Mouse (Mus musculus): Measurements from ENCODE around the gene Gast. TPM values are rescaled to one million over a fixed set of nuclear protein-coding genes. Genes with fewer than 3 reads are reported as not detected.
A peak's percentile ranks its signal among the peaks of the same experiment; 100 is the strongest.

Gast gene
- polyA plus RNA-seq, 2 experiments, result 0.36 to 0.47 TPM

DNA sequence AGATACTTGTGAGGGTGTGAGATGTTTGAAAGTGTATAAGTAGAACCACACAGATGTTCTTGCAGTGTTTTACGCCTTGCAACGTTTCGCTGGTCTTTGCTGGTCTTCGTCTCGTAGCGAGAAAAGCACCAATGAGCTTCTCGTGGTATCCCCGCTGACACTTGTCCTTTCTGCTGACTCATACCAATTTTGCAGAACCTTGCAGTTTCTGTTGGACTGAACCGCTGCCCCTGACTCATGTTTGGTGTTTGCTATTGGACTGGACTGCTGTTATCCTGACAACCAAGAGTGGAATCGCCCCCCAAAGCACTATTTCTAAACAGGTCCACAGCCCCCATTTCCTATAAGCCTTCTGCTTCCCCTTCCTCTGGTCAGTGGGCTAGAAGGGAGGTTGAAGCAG is 10.1 kb downstream of the Gast start:
- Histone ChIP-seq H3K4me1 (ENCODE audit: control insufficient read depth, insufficient read depth, low read length) (no peaks in the 10 kb centered on the region), H3K27ac (replicated peaks; ENCODE audit: low read depth, low read length) (no peak overlapping the region), H3K4me2 (replicated peaks; ENCODE audit: low read depth, low read length, severe bottlenecking) (no peak overlapping the region), H3K36me3 (ENCODE audit: control insufficient read depth, insufficient read depth, low read length) (no peaks in the 10 kb centered on the region), H3K4me3 (replicated peaks; ENCODE audit: low read length) (no peak overlapping the region), H3K9me3 (ENCODE audit: control insufficient read depth, low read length) (no peaks in the 10 kb centered on the region), H3K27me3 (ENCODE audit: control insufficient read depth, insufficient read depth, low read length) (no peaks in the 10 kb centered on the region), H3K9ac (ENCODE audit: low read depth, low read length, severe bottlenecking) (no peak overlapping the region)
- WGBS, result 90% methylated on average over 10 of the region's 10 CpGs
- ATAC-seq (ENCODE audit: low FRiP score, low read depth) (no peak), DNase-seq (ENCODE audit: low spot score) (no peak)
- TF ChIP-seq POLR2A (IDR thresholded peaks at IDR 0.05; ENCODE audit: borderline replicate concordance, extremely low read depth, insufficient read depth, insufficient read length), result no peak

DNA sequence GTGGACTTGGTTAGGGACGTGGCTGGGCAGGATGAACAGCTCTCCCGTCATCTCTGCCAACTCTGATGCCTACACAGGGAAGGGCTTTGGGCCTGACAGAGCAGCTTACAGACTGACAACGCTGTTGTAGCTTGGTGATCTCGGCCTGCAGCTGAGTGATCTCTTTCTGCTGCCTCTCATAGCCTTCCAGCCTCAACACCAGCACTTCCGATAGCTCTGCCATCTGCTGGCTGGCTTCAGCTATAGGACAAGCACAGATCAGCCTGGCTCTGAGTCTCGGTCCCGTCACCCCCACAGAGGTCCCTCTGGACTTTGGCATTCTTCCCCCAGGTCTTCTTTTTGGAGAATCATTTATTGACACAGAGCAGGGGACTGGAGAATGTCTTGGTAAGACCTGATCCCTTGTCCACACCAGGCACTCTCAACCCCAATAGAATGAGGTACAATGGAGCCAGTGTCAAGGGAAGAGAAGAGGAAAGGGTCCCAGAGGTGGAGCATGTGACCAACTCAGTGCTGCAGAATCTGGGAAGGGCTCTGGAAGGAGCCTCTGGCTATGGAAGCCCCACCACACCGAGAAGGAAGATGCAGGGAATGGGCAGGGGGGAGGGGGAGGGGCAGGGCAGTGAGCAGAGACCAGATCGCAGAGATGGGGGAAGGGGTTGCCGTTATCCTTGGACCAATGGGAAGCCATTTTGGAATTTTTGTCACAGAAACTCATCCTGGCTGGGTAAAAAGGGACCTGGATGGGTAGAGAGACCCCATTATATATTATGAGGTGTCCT is 18.1 kb downstream of the Gast start:
- no peak overlapping the region for H3K9ac ChIP-seq (ENCODE audit: low read depth, low read length, severe bottlenecking)
- ATAC-seq (ENCODE audit: low FRiP score, low read depth), result no peak
- TF ChIP-seq POLR2A (IDR thresholded peaks at IDR 0.05; ENCODE audit: borderline replicate concordance, extremely low read depth, insufficient read depth, insufficient read length), result no peak

DNA sequence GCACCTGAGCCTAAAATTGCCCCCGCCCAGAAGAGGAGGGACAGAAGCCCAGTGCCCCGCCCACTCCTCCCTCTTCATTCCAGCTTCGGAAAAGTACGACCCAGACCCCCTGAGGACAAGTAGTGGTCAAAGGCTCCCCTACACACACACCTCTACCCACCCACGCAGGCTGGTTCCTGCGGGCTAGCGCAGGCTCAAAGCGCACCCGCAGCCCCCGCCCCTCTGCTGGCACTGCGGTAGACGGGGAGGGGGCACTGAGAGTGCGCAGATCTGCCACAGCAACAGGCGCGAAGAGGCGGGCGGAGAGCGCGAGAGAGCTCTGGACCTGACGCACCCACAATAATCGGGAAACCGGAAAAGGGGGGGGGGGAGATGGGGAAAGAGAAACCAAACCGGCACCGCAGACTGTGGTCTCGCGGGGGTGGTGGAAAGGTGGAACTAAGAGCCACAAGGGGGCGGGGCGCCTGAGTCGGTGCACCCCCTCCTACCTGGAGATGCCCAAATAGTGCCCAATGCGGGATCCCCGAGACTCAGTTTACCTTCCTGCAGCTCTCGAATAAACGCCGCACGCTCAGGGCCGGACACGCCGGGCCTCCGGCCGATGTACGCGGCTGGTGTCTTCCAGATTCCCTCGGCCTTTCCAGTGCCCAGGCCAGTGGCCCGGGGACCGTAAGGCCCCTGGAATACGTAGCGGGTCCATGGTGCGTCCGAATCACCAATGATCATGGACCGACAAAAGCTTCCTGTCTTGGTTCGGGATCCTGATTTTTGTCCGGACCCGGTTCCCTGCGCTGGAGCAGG is 21.1 kb downstream of the Gast start:
- Histone ChIP-seq H3K4me2 (replicated peaks; ENCODE audit: low read depth, low read length, severe bottlenecking) (peak overlapping the region; percentile 92), H3K27me3 (ENCODE audit: control insufficient read depth, insufficient read depth, low read length) (peaks cover 47% of the 10 kb centered on the region), H3K9me3 (ENCODE audit: control insufficient read depth, low read length) (no peaks in the 10 kb centered on the region), H3K4me1 (ENCODE audit: control insufficient read depth, insufficient read depth, low read length) (peaks cover 4% of the 10 kb centered on the region; the same call in 1 of the 2 replicates), H3K36me3 (ENCODE audit: control insufficient read depth, insufficient read depth, low read length) (no peaks in the 10 kb centered on the region), H3K4me3 (replicated peaks; ENCODE audit: low read length) (peak overlapping the region; percentile 51), H3K27ac (replicated peaks; ENCODE audit: low read depth, low read length) (no peak overlapping the region), H3K9ac (ENCODE audit: low read depth, low read length, severe bottlenecking) (peak overlapping the region; percentile 47)
- no peak for TF ChIP-seq POLR2A (IDR thresholded peaks at IDR 0.05; ENCODE audit: borderline replicate concordance, extremely low read depth, insufficient read depth, insufficient read length)
- DNase-seq (ENCODE audit: low spot score), result no peak
- peak; percentile 20; the same call in 1 of the 2 replicates for ATAC-seq (ENCODE audit: low FRiP score, low read depth)
- 2% methylated on average over 52 of the region's 54 CpGs for WGBS

More for the DNA sequence above, 18.1 kb downstream of the Gast start:
- H3K4me2 ChIP-seq (replicated peaks; ENCODE audit: low read depth, low read length, severe bottlenecking), result no peak overlapping the region
- 24% methylated on average over 10 of the region's 10 CpGs for WGBS
- peaks cover 41% of the 10 kb centered on the region for H3K27me3 ChIP-seq (ENCODE audit: control insufficient read depth, insufficient read depth, low read length)
- no peaks in the 10 kb centered on the region for H3K9me3 ChIP-seq (ENCODE audit: control insufficient read depth, low read length)
- peaks cover 4% of the 10 kb centered on the region; the same call in 1 of the 2 replicates for H3K4me1 ChIP-seq (ENCODE audit: control insufficient read depth, insufficient read depth, low read length)
- H3K4me3 ChIP-seq (replicated peaks; ENCODE audit: low read length), result no peak overlapping the region
- H3K36me3 ChIP-seq (ENCODE audit: control insufficient read depth, insufficient read depth, low read length), result no peaks in the 10 kb centered on the region
- no peak for DNase-seq (ENCODE audit: low spot score)
- no peak overlapping the region for H3K27ac ChIP-seq (replicated peaks; ENCODE audit: low read depth, low read length)

DNA sequence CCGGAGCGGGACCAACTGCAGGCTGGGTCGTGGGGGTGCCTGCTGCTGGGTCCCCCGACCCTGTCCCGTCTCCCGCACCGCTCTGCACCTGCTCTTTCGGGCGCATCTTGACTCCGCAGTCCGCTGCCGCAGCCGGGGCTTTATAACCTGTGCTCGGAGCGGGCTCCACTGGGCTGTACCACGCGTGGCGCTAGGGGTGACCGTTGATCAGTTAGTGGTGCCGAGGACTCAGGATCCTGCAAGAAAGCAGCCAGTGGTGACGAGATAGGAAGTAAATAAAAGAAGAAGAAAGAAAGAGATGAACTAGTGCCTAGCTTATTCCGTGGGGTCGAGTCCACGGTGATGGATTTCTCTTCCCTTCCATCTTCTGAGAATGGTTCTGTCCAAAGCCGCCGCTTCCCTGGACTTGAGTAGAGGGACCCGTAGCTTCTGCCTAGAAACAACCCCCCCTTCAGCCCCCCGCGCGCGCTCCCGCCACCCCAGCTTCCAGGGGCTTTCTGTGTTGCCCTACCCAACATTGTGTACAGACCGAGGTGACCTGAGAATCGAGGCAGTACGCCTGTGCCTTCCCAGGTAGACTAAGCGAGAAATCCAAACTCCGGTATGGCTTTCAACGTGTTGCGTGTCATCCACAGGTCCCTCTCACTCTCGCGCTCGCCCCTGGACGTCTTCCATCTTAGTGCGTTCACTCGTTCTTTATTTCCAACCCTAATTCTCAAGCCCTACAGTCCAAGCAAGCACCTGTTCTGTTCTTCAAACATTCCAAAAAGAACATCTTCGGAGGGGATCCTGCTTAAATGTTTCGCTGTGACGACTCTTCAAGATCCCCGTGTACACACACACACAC is 22.0 kb downstream of the Gast start, which contains the start of gene Hap1:
TSS of gene Hap1 (minus strand) at position 157 of the 847 bp plus-strand sequence.
- Histone ChIP-seq H3K36me3 (ENCODE audit: control insufficient read depth, insufficient read depth, low read length) (no peaks in the 10 kb centered on the region), H3K4me2 (replicated peaks; ENCODE audit: low read depth, low read length, severe bottlenecking) (peak within 1 kb of the TSS; percentile 92), H3K4me3 (replicated peaks; ENCODE audit: low read length) (peak within 1 kb of the TSS; percentile 51), H3K9me3 (ENCODE audit: control insufficient read depth, low read length) (no peaks in the 10 kb centered on the region), H3K4me1 (ENCODE audit: control insufficient read depth, insufficient read depth, low read length) (peaks cover 4% of the 10 kb centered on the region; the same call in 1 of the 2 replicates), H3K27ac (replicated peaks; ENCODE audit: low read depth, low read length) (no peak within 1 kb of the TSS), H3K27me3 (ENCODE audit: control insufficient read depth, insufficient read depth, low read length) (peaks cover 51% of the 10 kb centered on the region), H3K9ac (ENCODE audit: low read depth, low read length, severe bottlenecking) (peak within 1 kb of the TSS; percentile 47)
- peak; percentile 69 for DNase-seq (ENCODE audit: low spot score)
- TF ChIP-seq POLR2A (IDR thresholded peaks at IDR 0.05; ENCODE audit: borderline replicate concordance, extremely low read depth, insufficient read depth, insufficient read length), result no peak
- 3% methylated on average over 49 of the region's 49 CpGs for WGBS
- peak; percentile 57; the same call in 1 of the 2 replicates for ATAC-seq (ENCODE audit: low FRiP score, low read depth)
